Mouse (Mus musculus) retina, postnatal 7 days (tissue): ENCODE measurements at regions not wholly inside any gene's neighbourhood (a gene's known extent, or its start where the extent isn't known, plus 50 kb on each side); places are given as distances from the start of the nearest gene placed in this dataset.

ENCODE experiments used
- DNase-seq: peaks from one replicate; pipeline ENCODE4 v3.0.0-alpha.2; 2012; ENCODE audit warnings: low read depth, low spot score

DNA sequence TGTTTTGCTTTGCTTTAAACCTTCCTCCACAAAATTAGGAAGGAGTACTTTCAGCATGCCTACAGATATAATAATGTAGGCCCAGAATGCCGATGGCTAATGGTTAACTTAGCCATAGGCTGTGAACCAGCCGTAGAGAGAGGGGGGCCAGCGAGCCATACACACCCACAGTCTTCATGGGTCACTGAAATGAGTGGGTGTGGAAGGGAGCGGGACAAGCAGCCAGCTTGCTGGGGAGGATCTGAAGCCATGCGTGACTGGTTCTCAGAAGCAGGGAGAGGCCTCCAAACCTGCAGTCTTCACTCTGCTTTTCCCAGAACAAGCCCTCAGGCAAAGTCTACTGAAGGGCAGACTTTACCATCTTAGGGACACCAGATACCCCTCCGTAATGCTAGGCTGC, 50.8 kb upstream of the Ptpn13 start:
- no peak for DNase-seq

DNA sequence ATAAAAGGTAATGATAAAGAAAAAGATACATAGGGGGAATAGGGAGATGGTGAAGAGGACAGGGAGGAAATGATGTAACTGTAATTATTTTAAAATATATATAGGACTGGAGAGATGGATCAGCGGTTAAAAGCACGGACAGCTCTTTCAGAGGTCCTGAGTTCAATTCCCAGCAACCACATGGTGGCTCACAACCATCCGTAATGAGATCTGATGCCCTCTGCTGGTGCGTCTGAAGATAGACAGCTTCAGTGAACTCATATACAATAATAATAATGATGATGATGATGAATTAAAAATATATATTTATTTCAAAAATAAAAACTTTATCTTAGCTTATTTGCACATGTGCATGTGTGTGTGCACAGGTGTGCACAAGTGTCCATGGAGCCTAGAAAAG, 51.9 kb upstream of the Ptpn13 start:
- DNase-seq: no peak

DNA sequence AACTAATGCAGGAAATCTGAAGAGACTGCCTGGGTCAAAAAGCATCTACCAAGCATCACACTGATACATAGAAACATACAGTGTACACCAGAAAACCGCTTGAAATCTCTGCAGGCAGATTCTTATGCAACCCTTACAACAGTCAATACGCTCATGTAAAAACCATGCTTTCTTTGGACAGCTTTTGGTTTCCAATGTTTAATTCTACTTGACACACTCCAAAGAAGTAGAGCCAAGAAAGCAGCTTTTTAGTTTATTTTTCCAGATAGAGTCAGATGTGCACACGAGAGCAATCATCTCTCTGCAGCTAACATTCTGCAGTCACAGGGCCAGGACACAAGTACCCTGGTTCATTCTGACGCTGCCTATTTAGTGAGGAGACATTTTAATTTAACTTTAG, 54.5 kb upstream of the Ptpn13 start:
- DNase-seq: no peak

DNA sequence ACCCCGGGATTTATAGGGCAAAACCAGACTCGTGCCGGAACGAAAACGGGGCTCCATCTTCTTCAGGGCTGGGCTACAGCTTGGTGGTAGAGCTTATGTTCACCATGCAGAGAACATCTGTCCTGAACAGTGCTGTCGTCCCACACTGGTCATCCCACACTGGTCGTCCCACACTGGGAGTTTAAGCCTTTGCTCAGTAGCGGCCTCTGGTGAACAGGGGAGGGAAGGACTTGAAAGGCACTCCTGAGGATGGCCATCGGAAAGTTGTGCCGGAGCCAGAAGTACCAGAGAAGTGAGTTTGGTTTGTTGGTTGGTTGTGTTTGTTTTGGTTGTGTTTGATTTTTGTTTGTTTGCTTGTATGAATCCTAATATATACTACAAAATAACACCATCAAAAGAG, 56.0 kb upstream of the Ptpn13 start:
- no peak for DNase-seq

DNA sequence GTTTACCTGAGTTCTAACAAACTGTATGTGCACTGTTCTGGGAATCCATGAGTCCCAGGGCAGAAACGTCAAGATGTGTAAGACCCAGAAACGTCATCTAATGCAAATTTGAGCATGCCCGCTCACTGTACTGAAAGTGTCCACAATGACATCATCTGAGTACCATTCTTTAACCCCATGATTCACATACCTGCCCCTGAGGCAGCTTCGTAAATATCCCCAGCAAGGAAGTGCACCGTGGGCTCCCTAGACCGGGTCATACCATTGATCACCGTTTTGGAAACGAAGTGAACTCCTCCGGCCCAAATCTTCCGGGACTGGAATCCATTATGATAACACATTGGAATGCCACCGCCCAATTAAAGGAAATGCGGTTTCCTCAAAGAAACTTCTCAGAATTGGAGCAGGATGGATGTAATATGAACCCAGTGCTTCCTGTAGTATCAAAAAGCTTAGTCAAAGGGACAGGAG, 57.8 kb upstream of the Ptpn13 start:
- DNase-seq: no peak

DNA sequence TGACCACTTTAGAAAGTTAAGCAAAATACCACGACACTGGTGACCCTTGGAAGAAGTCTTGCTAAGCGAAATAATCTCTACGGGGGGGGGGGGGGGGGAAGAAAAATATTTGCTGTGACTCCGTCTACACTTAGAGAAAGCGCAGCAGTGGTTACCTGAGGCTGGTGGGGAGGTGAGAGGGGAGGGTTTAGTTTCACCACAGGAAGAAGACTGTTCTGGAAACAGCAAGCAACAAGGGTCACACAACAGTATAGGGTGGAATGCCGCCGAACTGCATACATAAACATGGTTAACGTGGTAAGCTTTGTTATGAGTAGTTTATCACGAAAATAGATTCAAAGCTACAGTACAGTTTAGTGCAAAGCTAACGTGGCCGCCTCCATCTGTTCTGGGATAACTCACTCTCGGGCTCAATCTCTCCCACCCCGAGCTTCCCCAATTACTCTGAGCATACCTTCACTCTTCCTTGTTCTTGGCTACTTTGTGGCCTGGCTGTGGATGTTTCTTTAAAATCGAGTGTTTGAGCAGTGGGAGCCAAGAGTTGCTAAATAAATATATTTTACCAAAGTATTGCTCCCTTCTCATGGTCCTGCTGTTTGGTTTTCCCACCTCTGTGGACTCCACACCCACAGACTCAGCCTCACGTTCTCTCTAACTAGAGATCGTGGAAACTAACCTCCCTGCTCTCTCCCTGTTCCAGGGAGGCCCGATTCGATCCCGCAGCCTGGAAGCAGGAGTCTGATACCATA, 59.1 kb upstream of the Ptpn13 start:
- no peak for DNase-seq

DNA sequence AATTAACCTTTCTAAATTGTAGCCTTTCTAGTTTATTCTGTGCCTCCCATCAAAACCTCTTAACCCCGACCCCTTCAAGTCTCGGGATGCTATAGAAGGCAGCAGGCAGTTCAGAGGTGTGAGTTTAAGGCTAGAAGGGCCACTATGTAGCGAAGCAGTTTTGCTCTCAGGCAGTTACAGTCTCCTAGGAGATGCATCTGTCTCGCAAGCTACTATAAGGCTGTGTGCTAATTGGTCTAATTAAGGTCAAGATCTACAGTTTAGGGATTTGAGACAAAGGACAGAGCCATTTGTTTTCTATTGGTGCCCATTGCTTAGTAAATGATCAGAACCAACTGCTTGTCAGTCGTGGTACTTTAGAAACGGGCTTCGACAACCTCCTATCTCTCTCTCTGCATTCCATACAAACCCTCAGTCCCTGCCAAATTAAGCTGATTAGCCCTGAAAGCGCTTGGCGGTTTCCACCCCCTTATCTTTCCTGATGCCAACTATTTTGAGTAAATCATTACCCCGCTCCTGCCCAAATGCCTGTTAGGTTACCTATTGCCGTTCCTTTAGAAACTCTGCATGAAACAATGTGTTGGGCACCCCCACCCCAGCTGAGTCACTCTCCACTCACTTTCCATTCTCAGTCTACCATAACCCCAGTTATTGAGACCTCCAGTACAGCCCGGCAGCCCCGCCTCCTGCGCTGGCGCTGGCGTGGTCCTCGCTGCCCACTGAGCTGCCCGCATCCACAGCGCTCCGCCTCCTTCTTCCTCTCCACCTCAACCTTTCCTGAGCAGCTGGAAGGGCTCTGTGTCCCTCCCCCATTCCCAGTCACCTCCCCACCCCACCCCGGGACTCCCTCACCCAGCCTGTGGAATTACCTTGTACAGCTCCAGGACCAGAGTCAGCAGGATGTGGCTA, 59.9 kb upstream of the Ptpn13 start:
- DNase-seq: no peak

DNA sequence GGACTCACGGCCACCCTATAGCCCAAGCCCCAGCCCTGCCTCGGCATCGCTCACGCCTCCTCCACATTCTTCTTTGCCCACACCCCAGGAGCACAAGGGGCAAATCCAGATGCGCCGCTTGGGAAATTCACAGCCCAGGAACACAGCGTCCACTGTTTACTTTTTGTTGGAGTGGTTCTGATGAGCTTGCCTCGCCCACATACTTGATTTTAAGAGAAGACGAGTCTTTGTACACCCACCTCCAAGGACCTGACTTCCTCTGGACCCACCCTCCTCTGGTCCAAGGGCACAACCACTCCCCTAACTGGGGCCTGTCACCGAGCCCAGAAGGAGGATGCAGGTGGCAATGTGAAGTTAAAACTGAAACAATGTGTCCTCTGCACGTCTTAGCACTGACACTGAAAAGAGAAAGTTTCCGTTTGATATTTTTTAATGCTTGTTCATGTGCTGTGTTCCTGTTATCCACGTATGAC, 64.2 kb upstream of the Ptpn13 start:
- DNase-seq: no peak

DNA sequence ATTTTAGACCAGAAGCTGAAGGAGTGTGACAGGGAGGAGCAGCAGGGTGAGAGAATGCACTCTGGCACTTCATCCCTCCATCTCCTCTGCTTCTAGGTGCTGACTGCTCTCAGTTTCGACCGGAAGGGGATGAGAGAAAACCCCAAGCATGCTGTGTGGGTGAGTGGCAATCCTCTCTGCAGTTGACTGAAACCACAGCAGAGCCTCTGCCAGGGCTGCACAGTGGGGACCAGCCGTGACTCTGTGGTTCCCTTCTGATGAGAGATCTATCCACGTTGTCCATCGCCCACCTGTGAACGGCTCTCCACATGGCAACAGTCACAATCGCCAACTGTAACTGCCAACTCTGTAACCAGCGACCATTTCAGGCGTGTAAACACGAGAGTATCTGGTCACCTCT, 64.6 kb upstream of the Ptpn13 start:
- DNase-seq: no peak

DNA sequence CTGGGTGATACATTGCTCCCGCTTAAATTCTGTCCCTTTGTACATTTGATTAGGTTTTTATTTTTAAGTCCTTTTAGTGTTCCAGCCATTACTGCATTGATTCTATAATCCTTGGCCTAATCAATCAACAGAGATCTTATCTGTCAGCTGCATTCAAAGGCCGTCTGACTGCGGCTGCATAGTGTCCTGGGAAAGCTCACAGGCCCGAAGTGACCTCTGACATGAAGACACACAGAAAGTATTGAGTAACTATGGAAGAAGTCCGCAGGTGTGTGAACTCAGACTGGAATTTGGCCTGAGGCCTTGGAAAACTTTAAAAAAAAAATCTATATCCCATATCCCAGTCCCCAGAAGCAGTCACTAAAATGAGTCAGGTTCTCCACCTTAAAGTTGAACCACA, 67.4 kb upstream of the Ptpn13 start:
- no peak for DNase-seq

DNA sequence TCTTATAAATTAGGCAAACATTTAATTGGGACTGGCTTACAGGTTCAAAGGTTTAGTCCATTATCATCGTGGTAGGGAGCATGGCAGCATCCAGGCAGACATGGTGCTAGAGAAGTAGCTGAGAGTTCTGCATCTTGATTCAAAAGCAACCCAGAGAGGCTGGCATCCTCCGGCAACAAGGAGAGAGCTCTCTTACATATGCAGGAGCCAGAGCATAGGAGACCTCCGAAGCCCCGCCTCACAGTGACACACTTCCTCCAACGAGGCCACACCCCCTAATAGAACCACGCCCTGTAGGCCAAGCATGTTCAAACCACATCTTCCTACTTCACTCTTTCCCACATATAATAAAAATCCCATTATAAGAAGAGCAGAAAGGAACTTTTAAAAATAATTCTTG, 68.5 kb upstream of the Ptpn13 start:
- no peak for DNase-seq

DNA sequence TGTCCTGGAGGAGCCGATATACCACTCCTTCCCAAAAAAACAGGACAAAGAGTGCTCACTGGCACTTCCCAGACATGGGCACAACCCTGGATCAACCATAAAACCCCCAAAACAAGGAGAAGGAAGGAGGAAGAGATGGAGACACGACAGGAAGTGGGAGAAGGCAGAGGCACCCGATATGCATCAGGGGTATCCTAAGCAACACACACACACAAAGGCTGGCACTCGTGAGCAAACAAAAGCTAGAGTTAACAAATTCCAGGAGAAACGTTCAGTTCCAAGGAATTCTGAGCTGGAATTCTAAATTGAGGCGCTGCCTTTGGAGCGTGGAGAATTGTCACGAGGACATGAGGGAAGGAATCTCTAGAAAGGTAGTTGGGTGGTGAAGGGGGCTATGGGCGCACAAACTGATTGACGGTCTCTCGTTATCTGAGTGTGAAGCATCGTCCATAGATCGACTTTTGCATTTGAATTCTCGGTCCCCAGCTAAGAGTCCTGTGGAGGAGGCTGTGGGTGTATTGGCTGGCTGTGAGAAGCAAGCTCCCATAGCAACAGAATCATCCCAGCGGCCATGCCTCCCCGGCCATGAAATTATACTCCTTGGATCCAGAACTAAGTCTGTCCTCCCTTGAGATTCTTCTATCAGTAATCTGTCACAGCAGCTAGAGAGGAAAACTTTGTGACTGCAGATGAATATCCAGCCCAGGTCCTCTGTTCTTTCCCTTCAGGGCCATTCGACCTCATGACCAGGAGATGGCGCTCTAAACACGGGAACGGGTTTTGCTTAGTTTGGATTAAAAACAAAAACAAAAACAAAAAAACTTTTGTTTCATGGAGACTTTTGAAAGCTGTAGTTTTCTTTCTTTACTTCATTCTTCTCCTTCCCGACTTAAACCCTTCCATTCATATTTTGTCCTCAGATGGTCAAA, 69.4 kb upstream of the Ptpn13 start:
- DNase-seq: peak; percentile 53

DNA sequence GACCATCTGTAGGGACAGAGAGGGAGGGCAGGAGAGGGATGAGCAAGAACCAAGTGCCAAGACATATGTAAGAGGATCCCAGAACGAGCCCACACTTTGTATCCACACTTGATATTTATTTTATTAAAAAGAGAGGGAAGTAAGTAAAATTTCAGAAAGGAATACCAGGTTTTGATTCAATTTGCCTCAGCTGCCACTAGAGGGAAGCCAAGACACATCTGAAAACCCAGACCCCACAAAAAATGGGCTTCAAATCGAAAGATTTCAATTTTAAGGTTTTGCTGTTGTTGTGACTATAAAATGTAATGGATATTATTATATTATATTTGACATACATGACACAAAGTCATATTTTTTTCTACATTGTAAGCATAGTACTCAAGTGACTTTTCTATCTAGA, 81.1 kb upstream of the Ptpn13 start:
- DNase-seq: peak; percentile 14

DNA sequence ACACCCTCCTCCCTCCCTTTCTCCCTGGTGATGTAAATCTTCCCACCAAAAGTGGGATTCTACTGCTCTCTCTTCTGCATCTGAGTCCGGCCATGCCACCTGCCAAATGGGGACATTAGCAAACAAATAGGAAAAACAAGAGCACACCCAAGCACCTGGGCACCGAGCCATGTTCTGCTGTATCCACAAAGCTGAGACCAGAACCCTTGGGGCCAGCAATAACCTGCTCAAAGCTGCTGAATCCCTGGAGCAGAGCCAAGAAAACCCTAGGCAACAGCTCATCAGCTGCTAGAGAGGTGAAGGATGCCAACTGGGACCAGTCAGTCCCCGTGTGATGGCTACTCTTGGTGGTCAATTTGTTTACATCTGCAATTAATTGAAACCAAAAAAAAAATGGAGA, 83.5 kb upstream of the Ptpn13 start:
- peak; percentile 9 for DNase-seq

DNA sequence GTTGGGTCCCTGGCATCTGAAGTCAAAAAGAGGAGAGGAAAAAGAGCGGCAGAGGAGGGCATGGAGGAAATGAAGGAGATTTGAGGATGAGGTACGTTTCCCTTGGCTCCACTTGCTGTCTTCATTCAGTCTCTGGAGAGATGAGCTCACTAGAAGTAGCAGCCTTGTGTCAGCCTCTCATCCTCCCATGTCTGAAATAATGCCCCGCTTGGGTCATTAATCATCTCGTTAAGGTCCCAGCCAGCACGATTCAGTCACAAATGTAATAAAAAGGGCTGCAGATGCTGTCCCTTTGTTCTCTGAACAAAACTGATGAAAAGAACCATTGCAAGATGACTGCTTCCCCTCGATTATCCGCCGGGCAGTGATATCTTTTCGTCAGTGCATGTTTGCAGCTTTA, 84.4 kb upstream of the Ptpn13 start:
- DNase-seq: no peak

DNA sequence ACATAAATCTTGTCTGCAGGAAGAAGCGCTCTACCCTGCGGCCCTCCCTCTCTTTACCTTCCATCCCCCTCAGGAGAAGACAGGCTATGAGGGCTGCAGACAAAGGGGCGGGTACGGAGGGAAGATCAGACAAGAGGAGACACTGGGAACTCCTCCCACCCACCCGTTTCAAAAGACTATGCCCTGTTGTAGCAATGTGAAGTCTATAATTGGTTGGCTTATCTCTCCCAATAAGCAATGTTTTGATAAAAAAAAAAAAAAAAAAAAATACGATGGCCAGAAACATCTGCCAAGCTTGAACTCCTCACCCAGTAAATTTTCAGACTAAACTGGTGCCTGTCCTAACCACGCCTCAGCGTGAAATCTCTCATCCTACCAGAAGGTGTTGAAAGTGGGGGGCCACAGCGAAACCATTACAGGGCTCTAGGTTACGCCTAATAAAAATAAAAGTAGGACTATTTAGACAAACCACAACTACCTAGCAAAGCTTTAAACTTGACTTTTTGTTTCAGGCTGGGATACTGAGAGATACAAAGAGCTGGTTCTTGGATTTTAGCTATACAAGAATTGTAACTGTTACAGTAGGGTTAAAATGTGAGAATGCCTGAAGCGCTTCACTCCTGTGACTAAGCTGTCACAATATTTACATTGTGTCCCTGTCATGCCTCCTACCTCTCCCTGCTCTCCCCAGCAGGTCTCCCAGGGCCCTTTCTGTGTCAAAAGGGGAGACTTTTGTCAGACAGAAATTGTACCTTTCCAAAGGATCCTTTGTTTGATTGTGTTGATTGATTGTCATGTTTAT, 88.1 kb upstream of the Ptpn13 start:
- DNase-seq: no peak

DNA sequence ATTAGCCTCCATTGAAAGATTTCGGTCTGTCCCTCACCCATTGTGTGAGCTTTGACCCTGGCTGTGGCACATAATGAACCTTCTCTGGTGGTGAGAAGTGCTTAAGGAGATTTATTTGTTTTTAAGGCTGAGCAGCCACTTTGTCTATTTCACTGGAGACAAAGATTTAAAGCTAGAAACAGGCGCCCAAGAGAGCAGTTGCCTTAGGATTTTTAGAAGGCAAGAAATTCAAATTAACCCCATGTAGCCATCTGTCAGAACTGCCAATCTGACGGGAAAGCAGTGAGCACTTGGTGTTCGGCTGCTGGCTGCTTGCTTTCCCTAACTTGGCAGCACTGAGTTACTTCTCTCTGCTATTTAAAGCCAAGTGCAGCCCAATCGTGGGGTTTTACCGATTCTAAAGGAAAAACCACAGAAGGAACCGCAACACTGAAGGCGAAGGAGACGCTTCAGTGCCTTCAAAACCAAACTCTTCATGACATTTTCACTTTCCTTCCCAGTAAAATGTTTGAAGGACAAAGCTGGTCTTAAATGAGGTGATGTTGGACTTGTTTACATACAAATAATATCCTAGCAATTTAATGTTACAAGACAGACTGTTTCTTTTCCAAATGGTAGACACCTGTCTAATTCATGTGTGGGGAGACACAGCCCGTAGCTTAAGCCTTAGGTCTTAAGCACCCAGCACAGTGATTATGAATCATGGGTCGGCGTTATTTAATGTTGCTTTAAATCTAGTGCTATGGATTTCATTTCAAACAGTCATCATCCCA, 88.9 kb upstream of the Ptpn13 start:
- DNase-seq: no peak

DNA sequence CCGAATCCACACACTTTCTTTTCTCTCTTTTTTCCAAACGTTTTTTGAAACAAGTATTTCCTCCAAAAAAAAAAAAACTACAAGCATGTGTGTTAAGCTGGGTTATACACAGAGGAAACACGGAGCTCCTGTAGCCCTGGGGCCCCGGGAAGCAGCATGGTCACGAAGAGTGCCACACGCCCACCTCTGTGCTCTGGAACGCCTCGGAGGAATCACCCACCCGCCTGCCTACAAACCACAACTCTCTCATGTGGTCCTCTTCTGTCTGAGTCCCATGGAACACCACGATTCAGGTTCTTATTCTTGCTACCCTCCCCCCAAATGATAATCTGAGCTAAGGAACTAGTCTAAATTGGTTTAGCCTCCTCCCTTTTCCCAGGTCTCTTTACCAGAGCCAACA, 98.6 kb upstream of the Ptpn13 start:
- no peak for DNase-seq

DNA sequence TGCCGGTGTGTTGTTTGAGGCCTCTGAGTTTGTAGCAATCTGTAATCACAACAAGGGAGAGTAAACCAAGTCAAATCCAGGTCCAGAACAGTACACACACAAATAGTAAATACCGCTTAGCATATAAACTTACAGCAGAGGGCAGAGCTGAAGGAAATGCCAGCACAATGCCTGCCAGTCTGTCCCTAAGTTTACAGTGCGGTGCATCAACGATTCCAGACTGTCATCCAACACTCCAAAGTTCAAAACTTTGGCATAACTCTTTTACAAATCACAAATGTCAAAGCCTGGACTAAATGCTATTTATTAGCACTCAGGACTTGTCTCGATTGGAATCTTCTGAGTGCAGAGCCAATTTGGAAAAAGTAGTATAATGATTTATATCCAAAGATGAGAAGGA, 104.7 kb upstream of the Ptpn13 start:
- no peak for DNase-seq
